Mouse (Mus musculus) liver, embryonic 13.5 days (tissue): ENCODE data around the gene Gsx2. TPM values are rescaled to one million over a fixed set of nuclear protein-coding genes. Genes with fewer than 3 reads are reported as not detected.
A peak's percentile ranks its signal among the peaks of the same experiment; 100 is the strongest.

Experiments used
- ATAC-seq: fragments of 200-750 bp; cut with Nextera tagmentation; 2 replicates; pipeline ENCODE4 v1.8.0; 2017; ENCODE audit warnings: low read depth, mild to moderate bottlenecking, moderate number of reproducible peaks, moderate library complexity
- DNase-seq: peaks from one replicate; pipeline ENCODE4 v3.0.0; 2022
- H3K27ac ChIP-seq: fragments of 300-500 bp; sonication (generic); 2 replicates; pipeline ENCODE4 v1.5.1; 2015; ENCODE audit warnings: moderate library complexity, mild to moderate bottlenecking, inconsistent platforms
- H3K27me3 ChIP-seq: fragments of 300-500 bp; sonication (generic); 2 replicates; pipeline ENCODE4 v1.6.1; 2015; ENCODE audit warnings: mild to moderate bottlenecking, inconsistent platforms
- H3K36me3 ChIP-seq: fragments of 300-500 bp; sonication (generic); 2 replicates; pipeline ENCODE4 v1.6.1; 2015; ENCODE audit warnings: mild to moderate bottlenecking, inconsistent platforms
- H3K4me1 ChIP-seq: fragments of 300-500 bp; sonication (generic); replicated peaks from 2 replicates; pipeline ENCODE4 v1.6.1; 2015; ENCODE audit warnings: inconsistent platforms
- H3K4me2 ChIP-seq: fragments of 300-500 bp; sonication (generic); 2 replicates; pipeline ENCODE4 v1.6.1; 2015; ENCODE audit warnings: inconsistent platforms, mild to moderate bottlenecking, moderate library complexity
- H3K4me3 ChIP-seq: fragments of 300-500 bp; sonication (generic); replicated peaks from 2 replicates; pipeline ENCODE4 v1.5.1; 2015; ENCODE audit warnings: mild to moderate bottlenecking, inconsistent platforms
- H3K9ac ChIP-seq: fragments of 300-500 bp; sonication (generic); 2 replicates; pipeline ENCODE4 v1.6.1; 2015; ENCODE audit warnings: mild to moderate bottlenecking, inconsistent platforms
- H3K9me3 ChIP-seq: fragments of 300-500 bp; sonication (generic); replicated peaks from 2 replicates; pipeline ENCODE4 v1.6.1; 2016; ENCODE audit warnings: inconsistent platforms
- WGBS: fragments of 180-500 bp; shearing (Covaris S2); methylation state at CpG from one replicate; pipeline ENCODE4 v1.1.7; 2015; ENCODE audit not compliant: insufficient replicate concordance; 5-methylcytosine and 5-hydroxymethylcytosine counted together
- polyA plus RNA-seq: library from polyadenylated mRNA; unstranded; fragments of >200 nt; fragmentation: Nextera tagmentation; extraction: Ambion mirVana; gene quantifications from 2 replicates; pipeline ENCODE4 v1.2.1, GENCODE M21; 2015

Gene Gsx2
- not detected in 2 replicates for polyA plus RNA-seq

DNA sequence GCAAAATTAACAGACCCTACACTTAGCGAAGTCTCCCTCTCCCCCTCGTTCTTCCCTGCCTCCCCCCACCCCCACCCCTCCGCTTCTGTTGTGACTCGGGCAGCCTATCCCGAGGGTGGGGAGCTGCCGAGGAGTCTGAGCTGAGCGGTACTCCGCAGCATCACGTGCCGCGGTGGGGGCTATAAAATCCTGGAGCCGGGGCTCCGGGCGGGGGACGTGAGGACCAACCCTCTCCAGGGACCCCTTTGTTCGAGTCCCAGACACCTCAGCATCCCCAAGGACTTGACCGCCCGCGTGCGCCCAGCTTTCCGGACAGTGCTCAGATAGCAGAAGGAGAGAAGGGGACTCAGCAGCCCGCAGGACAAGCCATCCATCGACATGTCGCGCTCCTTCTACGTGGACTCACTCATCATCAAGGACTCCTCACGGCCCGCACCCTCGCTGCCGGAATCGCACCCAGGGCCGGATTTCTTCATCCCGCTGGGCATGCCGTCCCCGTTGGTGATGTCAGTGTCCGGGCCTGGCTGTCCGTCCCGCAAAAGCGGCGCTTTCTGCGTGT lies at the start of gene Gsx2:
Gene Gsx2, plus strand, starts transcription at position 219 of the 559 bp plus-strand sequence.
- ATAC-seq (no peak), DNase-seq (no peak)
- 0 out of 2 replicates have a peak, but pooled peaks cover 4% of the 10 kb centered on the region for H3K4me1 ChIP-seq
- no peaks in the 10 kb centered on the region for H3K9me3 ChIP-seq
- WGBS, result 4% methylated on average over 41 of the region's 41 CpGs
- no peak within 1 kb of the TSS for H3K4me3 ChIP-seq
- H3K36me3 ChIP-seq, result no peaks in the 10 kb centered on the region
- no peak within 1 kb of the TSS for H3K9ac ChIP-seq
- no peak within 1 kb of the TSS for H3K27ac ChIP-seq
- H3K27me3 ChIP-seq, result peaks cover 100% of the 10 kb centered on the region
- H3K4me2 ChIP-seq, result no peak within 1 kb of the TSS

DNA sequence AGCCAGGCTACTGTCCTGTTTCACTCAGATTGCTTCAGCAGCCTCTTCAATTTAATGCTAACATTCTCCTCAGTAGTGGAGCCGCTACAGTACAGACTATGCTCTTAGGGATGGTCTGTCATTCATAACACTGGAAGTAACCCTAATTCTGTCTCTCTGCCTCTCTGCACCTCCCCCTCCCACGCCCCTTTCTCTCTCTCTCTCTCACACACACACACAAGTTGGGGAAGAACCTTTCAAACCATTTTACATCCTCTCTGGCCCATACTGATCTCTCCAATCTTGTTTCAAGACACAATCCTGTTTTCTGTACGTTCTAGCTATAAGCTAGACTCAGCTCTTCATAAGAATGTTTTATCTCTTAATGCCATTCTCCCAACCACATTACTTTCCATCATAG lies 39.9 kb upstream of the Gsx2 start:
- Histone ChIP-seq H3K9ac (no peak overlapping the region), H3K4me1 (peaks cover 10% of the 10 kb centered on the region), H3K27ac (no peak overlapping the region), H3K4me3 (no peak overlapping the region), H3K4me2 (no peak overlapping the region), H3K27me3 (no peaks in the 10 kb centered on the region), H3K9me3 (no peaks in the 10 kb centered on the region), H3K36me3 (peaks cover 10% of the 10 kb centered on the region)
- no peak for DNase-seq
- 74% methylated on average over 3 of the region's 3 CpGs for WGBS
- ATAC-seq, result no peak

DNA sequence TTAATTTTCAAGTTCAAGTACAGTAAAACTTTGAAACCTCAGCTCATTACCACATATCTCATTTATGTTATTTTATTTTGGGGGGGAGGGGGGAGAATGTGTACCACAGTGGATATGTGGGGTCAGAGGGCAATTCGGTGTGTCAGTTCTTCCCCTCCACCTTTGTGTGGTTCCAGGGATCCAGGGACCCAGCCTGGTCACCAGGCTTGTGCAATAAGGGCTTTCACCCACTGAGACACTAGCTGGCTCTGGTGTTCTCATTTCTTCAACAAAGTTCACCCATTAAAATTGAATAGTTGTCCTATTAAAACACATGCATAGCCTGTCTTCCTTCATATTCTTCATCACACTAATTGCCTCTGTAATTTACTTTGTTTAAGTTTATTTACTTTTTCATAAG lies 36.1 kb upstream of the Gsx2 start:
- WGBS, result 61% methylated on average over 1 of the region's 1 CpGs
- no peak overlapping the region for H3K9ac ChIP-seq
- no peaks in the 10 kb centered on the region for H3K36me3 ChIP-seq
- no peaks in the 10 kb centered on the region for H3K27me3 ChIP-seq
- H3K4me2 ChIP-seq, result no peak overlapping the region
- ATAC-seq, result no peak
- no peak overlapping the region for H3K27ac ChIP-seq
- peaks cover 26% of the 10 kb centered on the region for H3K4me1 ChIP-seq
- H3K9me3 ChIP-seq, result no peaks in the 10 kb centered on the region
- no peak overlapping the region for H3K4me3 ChIP-seq
- no peak for DNase-seq

GRCm38 (mm10) chr5:75043011-75043445 lies 32.4 kb upstream of the Gsx2 start:
- peak overlapping the region; percentile 98 for H3K9ac ChIP-seq
- H3K9me3 ChIP-seq, result no peaks in the 10 kb centered on the region
- H3K4me3 ChIP-seq, result peak overlapping the region; percentile 94
- peak overlapping the region; percentile 89 for H3K4me2 ChIP-seq
- peaks cover 30% of the 10 kb centered on the region for H3K4me1 ChIP-seq
- DNase-seq (no peak), ATAC-seq (no peak)
- 13% methylated on average over 9 of the region's 9 CpGs for WGBS
- H3K27ac ChIP-seq, result peak overlapping the region; percentile 88; the same call in 1 of the 2 replicates
- no peaks in the 10 kb centered on the region for H3K36me3 ChIP-seq
- H3K27me3 ChIP-seq, result no peaks in the 10 kb centered on the region

GRCm38 (mm10) chr5:75043621-75044301 lies 31.6 kb upstream of the Gsx2 start:
- Histone ChIP-seq H3K4me1 (peaks cover 30% of the 10 kb centered on the region), H3K9ac (peak overlapping the region; percentile 98), H3K4me2 (peak overlapping the region; percentile 89), H3K27ac (peak overlapping the region; percentile 88), H3K4me3 (peak overlapping the region; percentile 94), H3K9me3 (no peaks in the 10 kb centered on the region), H3K27me3 (0 out of 2 replicates have a peak, but pooled peaks cover 7% of the 10 kb centered on the region), H3K36me3 (no peaks in the 10 kb centered on the region)
- DNase-seq, result peak; percentile 52
- whole genome bisulfite sequencing, result 0% methylated on average over 35 of the region's 36 CpGs
- peak; percentile 66 for ATAC-seq

- H3K9ac ChIP-seq, result peak within 1 kb of the TSS; percentile 98
- peak within 1 kb of the TSS; percentile 88 for H3K27ac ChIP-seq
- 0 out of 2 replicates have a peak, but pooled peaks cover 9% of the 10 kb centered on the region for H3K27me3 ChIP-seq
- H3K4me1 ChIP-seq, result peaks cover 30% of the 10 kb centered on the region
- under 1% methylated on average over 79 of the region's 90 CpGs for WGBS
- DNase-seq (peak; percentile 74), ATAC-seq (peak; percentile 90)
- peak within 1 kb of the TSS; percentile 89 for H3K4me2 ChIP-seq
- peak within 1 kb of the TSS; percentile 94 for H3K4me3 ChIP-seq
- no peaks in the 10 kb centered on the region for H3K9me3 ChIP-seq
- no peaks in the 10 kb centered on the region for H3K36me3 ChIP-seq
These were observed 31.0 kb upstream of the Gsx2 start, which contains the start of gene Chic2 for GRCm38 (mm10) chr5:75044310-75044904. Gene Chic2, minus strand, starts transcription at chr5:75044774.

DNA sequence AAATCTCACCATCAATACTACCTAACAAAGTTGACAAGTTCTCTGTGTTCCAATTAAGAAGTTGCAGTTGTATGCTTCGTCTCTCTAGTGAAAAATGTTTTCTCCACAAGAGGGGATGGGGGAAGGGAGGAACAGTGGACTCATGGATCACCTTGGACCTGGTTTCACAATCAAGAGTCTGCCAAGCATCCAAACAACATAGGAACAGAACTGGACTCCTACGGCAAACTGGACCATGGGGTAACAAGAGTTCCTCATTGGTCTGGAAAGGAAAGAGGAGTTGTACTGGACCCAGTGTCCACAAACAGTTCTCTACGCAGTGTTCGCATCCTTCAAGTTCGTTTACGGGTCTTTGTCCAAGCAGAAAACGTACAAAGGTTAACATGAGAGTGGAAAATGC lies 30.0 kb upstream of the Gsx2 start:
- Histone ChIP-seq H3K36me3 (no peaks in the 10 kb centered on the region), H3K4me3 (no peak overlapping the region), H3K4me1 (peaks cover 26% of the 10 kb centered on the region), H3K4me2 (0 out of 2 replicates have a peak overlapping the region, but pooled peaks have one; percentile 89), H3K9me3 (no peaks in the 10 kb centered on the region), H3K9ac (no peak overlapping the region), H3K27ac (no peak overlapping the region), H3K27me3 (peaks cover 9% of the 10 kb centered on the region; the same call in 1 of the 2 replicates)
- 77% methylated on average over 7 of the region's 7 CpGs for WGBS
- ATAC-seq (no peak), DNase-seq (no peak)

GRCm38 (mm10) chr5:75046681-75047321 lies 28.6 kb upstream of the Gsx2 start:
- WGBS, result 54% methylated on average over 15 of the region's 15 CpGs
- Histone ChIP-seq H3K4me3 (no peak overlapping the region), H3K9ac (no peak overlapping the region), H3K27ac (no peak overlapping the region), H3K4me2 (no peak overlapping the region), H3K36me3 (no peaks in the 10 kb centered on the region), H3K27me3 (peaks cover 9% of the 10 kb centered on the region; the same call in 1 of the 2 replicates), H3K4me1 (peaks cover 24% of the 10 kb centered on the region), H3K9me3 (no peaks in the 10 kb centered on the region)
- no peak for ATAC-seq
- DNase-seq, result no peak

GRCm38 (mm10) chr5:75051109-75051508 lies 24.3 kb upstream of the Gsx2 start:
- Histone ChIP-seq H3K27me3 (peaks cover 16% of the 10 kb centered on the region; the same call in 1 of the 2 replicates), H3K4me3 (no peak overlapping the region), H3K4me2 (no peak overlapping the region), H3K9me3 (no peaks in the 10 kb centered on the region), H3K27ac (no peak overlapping the region), H3K36me3 (no peaks in the 10 kb centered on the region), H3K4me1 (no peaks in the 10 kb centered on the region), H3K9ac (no peak overlapping the region)
- no peak for ATAC-seq
- 30% methylated on average over 4 of the region's 4 CpGs for WGBS
- DNase-seq, result no peak

GRCm38 (mm10) chr5:75063177-75063576 lies 12.2 kb upstream of the Gsx2 start:
- Histone ChIP-seq H3K4me3 (no peak overlapping the region), H3K9ac (no peak overlapping the region), H3K27ac (no peak overlapping the region), H3K4me1 (0 out of 2 replicates have a peak, but pooled peaks cover 4% of the 10 kb centered on the region), H3K9me3 (no peaks in the 10 kb centered on the region), H3K36me3 (no peaks in the 10 kb centered on the region), H3K27me3 (peaks cover 23% of the 10 kb centered on the region), H3K4me2 (no peak overlapping the region)
- DNase-seq (no peak), ATAC-seq (no peak)
- 43% methylated on average over 4 of the region's 4 CpGs for WGBS

- Histone ChIP-seq H3K4me2 (peak overlapping the region; percentile 56), H3K36me3 (no peaks in the 10 kb centered on the region), H3K4me3 (peak overlapping the region; percentile 24), H3K27ac (no peak overlapping the region), H3K9me3 (no peaks in the 10 kb centered on the region), H3K27me3 (peaks cover 59% of the 10 kb centered on the region), H3K4me1 (0 out of 2 replicates have a peak, but pooled peaks cover 4% of the 10 kb centered on the region), H3K9ac (no peak overlapping the region)
- 6% methylated on average over 9 of the region's 10 CpGs for WGBS
- DNase-seq (no peak), ATAC-seq (0 out of 2 replicates have a peak, but pooled peaks have one; percentile 15)
These were observed 8.7 kb upstream of the Gsx2 start for GRCm38 (mm10) chr5:75066715-75067114.
